Mouse (Mus musculus): ENCODE results near the gene Rpl22l1.
"Not testable (repeated sequence)": the region's sequence is repeated elsewhere in the genome, so short reads cannot be mapped to it uniquely, and the experiment has no call there.

Gene Rpl22l1

GRCm38 (mm10) chr3:28805301-28806097 lies at the start of gene Rpl22l1:
Rpl22l1 (plus strand) TSS chr3:28805436.
- DNase-seq (ENCODE audit: low spot score), result peak; percentile 97

GRCm38 (mm10) chr3:28755477-28755876 lies 49.8 kb upstream of the Rpl22l1 start:
- DNase-seq (ENCODE audit: low spot score), result no peak

GRCm38 (mm10) chr3:28761225-28761789 lies 43.9 kb upstream of the Rpl22l1 start:
- DNase-seq (ENCODE audit: low spot score), result no peak

- no peak for DNase-seq (ENCODE audit: low spot score)
These were observed 38.3 kb upstream of the Rpl22l1 start for GRCm38 (mm10) chr3:28766935-28767334.

GRCm38 (mm10) chr3:28768222-28768621 lies 37.0 kb upstream of the Rpl22l1 start:
- no peak for DNase-seq (ENCODE audit: low spot score)

- DNase-seq (ENCODE audit: low spot score), result not testable (repeated sequence)
These were observed 32.3 kb upstream of the Rpl22l1 start for GRCm38 (mm10) chr3:28772919-28773318.

- no peak for DNase-seq (ENCODE audit: low spot score)
These were observed 29.9 kb upstream of the Rpl22l1 start for GRCm38 (mm10) chr3:28775361-28775760.

- no peak for DNase-seq (ENCODE audit: low spot score)
These were observed 29.3 kb upstream of the Rpl22l1 start for GRCm38 (mm10) chr3:28775958-28776357.

GRCm38 (mm10) chr3:28776491-28776890 lies 28.7 kb upstream of the Rpl22l1 start:
- no peak for DNase-seq (ENCODE audit: low spot score)

- DNase-seq (ENCODE audit: low spot score), result no peak
These were observed 24.7 kb upstream of the Rpl22l1 start for GRCm38 (mm10) chr3:28780511-28780910.

GRCm38 (mm10) chr3:28780994-28781393 lies 24.2 kb upstream of the Rpl22l1 start, which contains the start of gene Eif5a2:
Eif5a2 (plus strand) TSS chr3:28781276.
- peak; percentile 95 for DNase-seq (ENCODE audit: low spot score)

- no peak for DNase-seq (ENCODE audit: low spot score)
These were observed 23.8 kb upstream of the Rpl22l1 start for GRCm38 (mm10) chr3:28781422-28781821.

- DNase-seq (ENCODE audit: low spot score), result no peak
These were observed 23.4 kb upstream of the Rpl22l1 start for GRCm38 (mm10) chr3:28781848-28782247.

- no peak for DNase-seq (ENCODE audit: low spot score)
These were observed 21.1 kb upstream of the Rpl22l1 start for GRCm38 (mm10) chr3:28784176-28784575.

GRCm38 (mm10) chr3:28794835-28795234 lies 10.4 kb upstream of the Rpl22l1 start:
- no peak for DNase-seq (ENCODE audit: low spot score)

- DNase-seq (ENCODE audit: low spot score), result no peak
These were observed 2.9 kb downstream of the Rpl22l1 start for GRCm38 (mm10) chr3:28808039-28808643.

- no peak for DNase-seq (ENCODE audit: low spot score)
These were observed 6.2 kb downstream of the Rpl22l1 start for GRCm38 (mm10) chr3:28811441-28811840.

GRCm38 (mm10) chr3:28814361-28814760 lies 9.1 kb downstream of the Rpl22l1 start:
- DNase-seq (ENCODE audit: low spot score), result no peak

GRCm38 (mm10) chr3:28816010-28816540 lies 10.8 kb downstream of the Rpl22l1 start:
- no peak for DNase-seq (ENCODE audit: low spot score)

GRCm38 (mm10) chr3:28826272-28826671 lies 21.0 kb downstream of the Rpl22l1 start:
- DNase-seq (ENCODE audit: low spot score), result no peak

- DNase-seq (ENCODE audit: low spot score), result no peak
These were observed 22.4 kb downstream of the Rpl22l1 start for GRCm38 (mm10) chr3:28827605-28828004.

- DNase-seq (ENCODE audit: low spot score), result no peak
These were observed 24.2 kb downstream of the Rpl22l1 start for GRCm38 (mm10) chr3:28829454-28829853.
